Mouse (Mus musculus) megakaryocyte, adult 5-6 weeks (primary cell): ENCODE measurements at regions not wholly inside any gene's neighbourhood (a gene's known extent, or its start where the extent isn't known, plus 50 kb on each side); places are given as distances from the start of the nearest gene placed in this dataset.

Source experiments
- ATAC-seq: 2 replicates; pipeline ENCODE4 v1.8.0; 2016; ENCODE audit warnings: mild to moderate bottlenecking, inconsistent platforms; ENCODE audit not compliant: poor library complexity, severe bottlenecking

DNA sequence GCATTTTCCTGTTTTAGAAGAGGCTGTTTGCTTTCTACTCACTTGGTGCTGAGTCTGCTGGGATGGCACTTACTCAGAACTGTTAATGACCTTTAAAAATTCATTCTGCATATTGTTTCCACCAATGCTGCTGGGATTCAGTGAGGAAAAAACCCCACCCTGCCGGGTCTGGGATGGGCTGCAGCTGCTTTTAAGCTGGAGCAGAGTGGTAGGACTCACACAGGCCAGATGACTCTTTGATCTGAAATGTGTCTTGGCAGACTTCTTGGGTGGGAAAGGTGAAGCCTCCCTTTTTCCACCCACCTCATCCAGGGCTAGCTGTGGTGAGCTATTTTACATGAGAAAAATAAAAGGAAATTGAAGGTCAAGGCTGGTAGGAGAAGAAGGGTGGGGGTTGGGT lies 56.4 kb upstream of the Ddhd1 start:
- no peak for ATAC-seq

GRCm38 (mm10) chr14:45714786-45715185 lies 56.8 kb upstream of the Ddhd1 start:
- no peak for ATAC-seq

GRCm38 (mm10) chr14:45716100-45716499 lies 58.2 kb upstream of the Ddhd1 start:
- ATAC-seq = no peak

- ATAC-seq = no peak
Measured at GRCm38 (mm10) chr14:45722887-45723286, 64.9 kb upstream of the Ddhd1 start.

DNA sequence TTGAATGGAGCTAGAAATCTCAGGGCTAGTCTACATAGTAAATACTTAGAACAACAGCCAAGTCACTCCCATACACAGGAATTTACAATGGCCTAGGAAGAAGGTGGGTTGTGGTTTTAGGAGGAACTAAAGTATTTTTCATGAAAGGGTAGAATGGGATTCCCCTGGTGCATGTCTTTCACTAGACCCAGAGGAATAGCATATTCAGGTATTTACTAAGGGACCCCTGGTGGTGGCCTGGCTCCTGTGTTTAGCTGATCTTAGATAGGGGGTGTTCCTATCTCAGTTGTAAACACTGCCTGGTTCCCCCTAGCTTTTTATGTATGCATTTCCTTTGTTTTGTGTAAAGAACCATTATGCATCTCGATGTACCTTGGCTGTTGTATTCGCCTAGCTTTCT lies 66.4 kb upstream of the Ddhd1 start:
- ATAC-seq = no peak

DNA sequence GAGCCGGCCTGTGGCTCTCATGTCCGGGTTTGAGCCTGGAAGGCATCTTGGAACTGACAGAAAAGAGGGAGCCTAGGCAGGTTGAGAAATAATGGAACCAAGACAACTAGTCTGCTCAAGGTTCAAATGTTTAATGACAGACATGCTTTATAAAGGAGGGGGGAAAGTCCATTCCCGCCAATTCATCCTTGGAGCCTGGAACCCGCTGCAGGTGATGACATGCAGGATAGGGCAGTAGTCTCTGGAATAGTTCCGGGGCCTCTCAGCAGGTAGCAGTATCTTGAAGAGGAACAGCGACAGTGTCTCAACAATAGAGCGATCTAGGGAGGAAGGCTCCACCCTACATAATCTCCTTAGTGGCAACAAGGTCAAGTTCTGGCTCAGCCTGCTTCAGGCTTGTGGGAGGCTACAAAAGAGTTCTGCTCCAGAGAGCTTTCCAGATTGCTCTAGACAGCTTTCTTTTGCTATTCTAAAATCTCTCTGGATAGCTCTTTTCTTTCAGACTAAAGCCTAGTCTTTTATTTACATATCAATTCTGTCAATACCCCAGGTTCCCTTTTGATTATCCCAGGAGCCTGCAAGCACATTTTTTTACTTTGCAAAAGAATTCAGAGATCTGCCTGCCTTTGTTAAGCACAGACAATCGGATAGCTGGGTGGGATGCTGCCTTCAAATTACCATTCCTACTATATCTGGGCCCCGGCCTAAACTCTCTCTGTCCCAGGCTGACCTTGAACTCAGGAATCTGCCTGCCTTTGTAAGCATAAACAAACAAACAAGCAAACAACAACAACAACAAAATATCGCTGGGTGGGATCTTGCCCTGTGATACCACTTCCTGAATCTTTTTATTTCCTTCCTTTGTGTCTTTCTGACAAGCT lies 76.8 kb upstream of the Ddhd1 start:
- ATAC-seq = no peak

DNA sequence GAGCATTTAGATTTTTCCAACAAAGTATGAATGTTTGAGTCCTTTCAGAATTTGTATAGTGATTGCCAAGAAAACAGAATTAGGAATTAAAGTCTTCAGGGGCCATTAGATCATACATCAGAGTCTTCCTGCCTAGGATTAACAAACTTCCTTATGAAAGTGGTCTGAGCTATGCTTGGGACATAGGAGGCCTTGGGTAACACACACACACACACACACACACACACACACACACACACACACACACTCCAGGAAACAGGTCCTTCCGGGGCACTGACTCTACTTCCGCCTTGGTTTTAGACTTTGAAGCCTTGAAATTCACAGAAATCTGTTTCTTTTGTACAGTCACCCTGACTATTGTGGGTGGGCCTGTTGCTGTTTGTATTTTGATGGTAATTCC lies 80.0 kb upstream of the Ddhd1 start:
- ATAC-seq = 0 out of 2 replicates have a peak, but pooled peaks have one; percentile 35

- no peak for ATAC-seq
Measured at GRCm38 (mm10) chr14:45739638-45740037, 81.7 kb upstream of the Ddhd1 start.

DNA sequence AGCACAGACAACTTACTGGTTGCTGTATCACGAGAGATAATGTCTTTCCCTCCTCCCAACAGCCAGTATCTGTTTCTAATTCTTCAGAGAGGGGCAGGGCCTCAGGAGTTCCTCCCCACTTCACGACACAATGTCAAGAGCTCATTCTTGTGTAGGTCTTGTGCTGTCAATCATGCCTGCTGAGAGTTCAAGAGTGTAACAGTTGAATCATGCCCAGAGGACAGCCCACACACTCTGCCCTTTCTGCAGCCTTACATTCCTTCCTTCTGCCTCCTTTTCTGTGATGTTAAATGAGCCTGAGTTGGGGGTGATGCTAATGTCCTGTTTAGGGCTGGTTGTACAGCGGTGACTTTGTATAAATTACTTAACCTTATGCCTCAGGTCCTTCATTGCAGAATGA lies 82.7 kb upstream of the Ddhd1 start:
- no peak for ATAC-seq

DNA sequence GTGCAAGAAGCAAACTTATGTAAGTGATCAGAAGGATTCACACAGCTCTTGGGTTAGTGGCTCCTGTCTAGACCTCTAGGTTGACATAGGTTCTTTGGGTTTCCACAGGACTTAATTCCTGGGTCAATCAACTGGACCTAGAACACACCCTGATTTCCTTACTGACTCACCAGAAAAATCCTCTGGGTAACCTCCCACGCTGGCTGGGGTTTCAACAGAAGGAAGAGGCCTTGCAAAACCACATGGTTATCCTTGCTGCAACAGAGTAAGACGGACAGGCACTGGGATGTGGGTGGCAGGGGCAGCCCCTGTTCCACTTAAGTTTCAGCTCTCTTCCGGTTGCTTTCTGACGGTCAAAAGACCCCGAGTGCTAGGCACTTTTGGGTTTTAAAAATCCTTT lies 88.2 kb upstream of the Ddhd1 start:
- no peak for ATAC-seq

- no peak for ATAC-seq
Measured at GRCm38 (mm10) chr14:45757376-45757775, 99.4 kb upstream of the Ddhd1 start.

DNA sequence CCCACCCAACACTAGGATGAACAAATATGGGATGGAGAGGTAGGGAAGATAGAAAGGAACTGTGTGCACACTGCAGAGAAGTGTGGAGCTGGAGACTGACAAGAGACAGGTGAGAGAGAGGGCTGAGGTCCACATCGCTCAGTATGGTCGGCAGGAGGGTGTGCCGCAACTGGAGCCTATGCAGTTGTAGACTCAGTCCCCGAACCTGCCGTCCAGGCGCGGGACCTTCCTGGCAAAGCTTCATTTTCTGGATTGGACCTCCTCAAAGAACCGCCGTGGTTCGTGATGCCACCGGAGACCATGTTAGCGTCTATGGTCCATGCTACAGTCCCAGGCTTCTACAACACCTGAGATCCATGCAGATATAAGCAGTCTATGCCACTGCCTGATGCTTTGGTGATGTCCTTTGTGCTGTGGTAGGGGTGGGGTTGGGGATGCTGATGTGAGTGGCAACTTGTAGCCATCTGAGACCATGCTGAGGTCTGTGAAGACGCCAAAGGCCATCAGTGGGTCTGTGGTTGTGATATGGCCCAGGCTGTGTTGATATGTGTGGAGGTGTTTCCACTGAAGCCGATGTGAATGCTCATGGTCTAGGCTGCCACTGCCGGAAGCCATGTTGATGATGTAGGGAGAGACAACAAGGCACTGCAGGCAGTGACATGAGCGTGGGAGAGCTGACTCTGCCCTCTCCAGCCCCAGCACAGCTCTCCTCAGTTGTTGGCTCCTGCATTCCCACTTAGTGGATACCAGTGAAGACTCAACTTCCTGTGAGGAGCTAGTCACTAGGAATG lies 103.1 kb upstream of the Ddhd1 start:
- ATAC-seq = no peak

- ATAC-seq = no peak
Measured at GRCm38 (mm10) chr14:45764231-45764630, 106.3 kb upstream of the Ddhd1 start.

DNA sequence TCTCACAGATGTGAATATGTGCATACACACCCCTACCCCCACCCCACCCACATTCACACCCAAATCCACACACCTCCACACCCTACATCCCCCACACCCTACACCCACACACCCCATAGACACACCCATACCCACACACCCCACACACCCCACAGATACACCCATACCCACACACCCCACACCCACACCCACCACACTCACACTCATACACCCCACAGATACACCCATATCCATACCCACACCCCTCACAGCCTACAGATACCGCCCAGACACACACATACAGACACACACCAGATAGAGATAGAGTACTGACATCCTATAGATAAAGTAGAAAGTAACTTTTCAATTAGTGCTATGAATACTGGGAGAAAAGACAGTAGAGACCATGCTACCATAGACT lies 108.6 kb upstream of the Ddhd1 start:
- ATAC-seq = no peak

- ATAC-seq = peak; percentile 40; the same call in 1 of the 2 replicates
Measured at GRCm38 (mm10) chr14:45772665-45773277, 114.8 kb upstream of the Ddhd1 start.

DNA sequence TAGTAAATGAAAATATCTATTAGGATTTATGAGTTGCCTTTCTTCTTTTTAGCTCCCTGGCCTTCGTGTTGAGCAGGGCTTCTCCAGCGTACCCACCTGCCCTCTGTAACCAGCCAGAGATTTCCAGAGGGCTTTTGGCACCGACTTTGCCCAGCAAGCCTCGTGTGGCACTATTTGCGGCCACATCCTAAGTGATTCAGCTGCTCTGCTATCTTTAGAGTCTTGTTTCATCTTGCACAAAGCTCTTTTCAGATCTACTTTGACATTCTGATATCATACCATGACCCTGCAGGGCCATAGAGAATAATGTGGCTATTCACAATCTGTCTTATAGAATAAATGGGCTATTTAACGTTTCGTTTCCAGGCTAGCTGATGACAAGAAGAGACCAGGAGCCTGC lies 115.4 kb upstream of the Ddhd1 start:
- ATAC-seq = no peak

DNA sequence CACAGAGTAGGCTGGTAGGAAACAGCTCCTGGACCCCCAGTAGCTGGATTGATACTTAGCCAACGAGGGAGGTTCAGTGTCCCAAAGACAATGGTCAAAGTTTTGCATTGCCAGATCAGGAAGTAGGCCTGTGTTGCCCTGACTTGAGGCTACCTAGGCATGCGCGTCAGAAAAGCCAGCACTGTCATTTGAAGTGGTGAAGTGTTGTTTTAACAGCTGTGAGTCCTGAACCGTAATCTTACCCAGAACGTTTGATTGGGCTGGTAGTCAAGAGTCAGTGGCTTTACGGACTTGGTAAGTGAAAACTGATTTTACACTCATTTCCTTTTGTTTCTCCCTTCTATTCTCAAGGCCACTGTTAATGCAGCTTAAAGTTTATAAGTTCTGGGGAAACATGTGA lies 123.9 kb upstream of the Ddhd1 start:
- ATAC-seq = no peak

- ATAC-seq = no peak
Measured at GRCm38 (mm10) chr14:45794980-45795379, 137.0 kb upstream of the Ddhd1 start.

DNA sequence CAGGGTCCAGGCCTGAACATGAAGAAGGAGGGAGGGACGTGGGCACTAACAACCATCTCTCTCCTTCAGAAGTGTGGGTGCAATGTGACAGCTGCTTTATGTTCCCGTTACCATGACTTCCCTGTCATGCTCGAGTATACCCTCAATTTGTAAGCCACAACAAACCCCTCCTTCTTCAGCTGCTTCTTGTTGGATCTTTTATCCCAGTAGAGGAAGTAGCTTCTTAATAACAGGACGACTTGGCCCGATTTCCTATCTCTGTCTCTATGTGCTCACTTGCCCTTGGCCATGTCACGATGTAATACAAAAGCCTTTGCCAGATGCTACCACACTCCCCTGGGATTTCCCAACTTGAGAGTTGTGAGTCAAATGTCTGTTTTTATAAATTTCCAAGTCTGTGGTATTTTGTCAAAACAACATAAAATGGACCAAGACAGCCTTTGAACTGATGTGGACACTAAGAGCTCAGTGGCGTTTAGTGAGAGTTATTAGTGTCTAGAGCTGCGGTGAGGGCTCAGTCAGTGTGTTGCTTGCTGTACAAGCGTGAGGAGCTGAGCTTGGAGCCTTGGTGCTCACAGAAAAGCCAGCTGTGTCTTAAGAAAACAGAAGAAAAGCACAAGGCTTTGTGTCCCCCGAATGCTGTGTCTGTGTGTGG lies 138.8 kb upstream of the Ddhd1 start:
- no peak for ATAC-seq

DNA sequence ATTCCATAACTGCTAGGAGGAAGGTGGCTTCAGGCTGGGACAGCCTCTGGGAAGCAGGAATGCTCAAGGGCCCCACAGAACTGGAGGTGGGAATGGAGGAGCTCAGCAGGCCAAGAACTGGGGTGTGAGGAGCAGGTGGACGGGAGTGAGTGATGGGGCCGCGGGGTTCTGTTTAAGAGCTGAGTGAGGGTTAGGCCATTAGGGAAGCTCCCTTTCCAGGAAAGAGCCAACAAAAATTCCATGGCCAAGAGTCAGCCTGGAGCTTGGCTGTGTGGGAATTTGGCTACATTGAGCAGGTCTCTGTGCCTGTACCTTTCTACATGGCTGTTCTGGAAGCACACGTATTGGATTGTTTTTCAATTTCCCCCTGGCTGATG lies 139.4 kb upstream of the Ddhd1 start:
- ATAC-seq = no peak

DNA sequence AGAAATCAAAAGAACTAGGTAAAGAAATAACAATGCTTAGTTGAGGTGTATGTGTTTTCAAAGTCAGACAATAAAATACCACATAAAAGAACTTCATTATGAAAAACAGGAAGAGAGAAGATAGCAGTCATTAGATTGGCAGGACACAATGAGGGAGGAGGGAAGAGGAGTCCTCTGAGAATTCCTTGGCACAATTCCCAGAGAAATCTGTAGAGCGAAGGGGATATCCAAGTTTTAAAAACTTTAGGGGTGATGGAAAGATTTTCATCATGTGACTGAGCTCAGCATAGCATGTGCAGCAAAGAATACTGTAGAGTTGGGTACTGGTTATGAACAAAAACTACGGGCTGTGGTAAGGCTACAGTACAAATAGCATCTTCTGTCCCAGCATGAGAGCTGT lies 141.3 kb upstream of the Ddhd1 start:
- no peak for ATAC-seq
